Mouse (Mus musculus) mouse embryonic stem cell (cell line): Measurements from ENCODE around the gene Cpne7.

Experiments used
- in situ Hi-C, 2 experiments: fragments of 300-500 bp; cut with MboI; formaldehyde crosslinking; loops; 1 replicate in 1 of 2; 3 replicates in 1 of 2; pipeline ENCODE4 v1.14.3; 2019 to 2020; ENCODE audit warnings: low sequenced_read_pairs in 2 of 2, low pct_unique_long_range_greater_than_20kb in 1 of 2, mixed read lengths in 1 of 2; ENCODE audit not compliant: unreplicated experiment in 1 of 2

The Cpne7 gene

DNA sequence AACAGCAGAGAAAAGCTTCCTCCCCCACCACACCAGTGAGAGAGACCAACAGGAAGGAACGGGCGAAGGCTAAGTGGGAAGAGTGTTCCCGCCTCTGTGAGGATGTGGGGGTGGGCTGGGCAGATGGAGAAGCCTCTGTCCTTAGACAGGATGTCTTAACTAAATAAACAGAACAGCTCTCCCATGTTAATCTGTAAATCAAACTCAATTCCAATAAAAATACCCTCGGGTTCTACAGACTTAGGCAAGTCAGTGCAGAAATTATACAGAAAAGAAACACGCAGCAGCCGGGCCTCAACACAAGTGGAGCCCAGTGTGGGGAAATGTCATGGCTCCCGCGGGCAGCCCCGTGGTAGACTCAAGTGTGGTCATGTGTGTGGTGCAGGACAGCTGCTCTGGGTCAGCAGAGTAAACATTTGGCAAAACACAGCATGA is 33.6 kb downstream of the Cpne7 start:
- in situ Hi-C loops, result no loop called here

DNA sequence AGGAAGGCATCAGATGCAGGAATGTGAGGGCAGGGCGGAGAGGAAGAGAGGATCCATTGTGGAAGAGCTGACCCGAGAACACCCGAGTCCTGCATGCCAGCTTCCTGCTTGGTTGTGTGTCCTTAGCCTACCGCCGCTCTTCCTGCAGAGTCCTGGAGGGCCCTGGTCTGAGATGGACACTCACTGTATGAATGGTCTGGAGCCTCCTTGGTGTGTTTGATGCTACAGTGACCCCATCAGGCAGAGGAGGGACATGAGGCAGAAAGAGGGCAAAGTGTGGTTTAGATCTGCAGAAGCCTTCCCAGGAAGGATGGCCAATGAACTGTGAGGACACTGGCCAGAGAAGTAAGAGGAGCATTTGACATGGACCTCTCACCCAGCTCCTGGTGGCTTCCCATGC is 38.0 kb downstream of the Cpne7 start:
- in situ Hi-C loops, result no loop called here

DNA sequence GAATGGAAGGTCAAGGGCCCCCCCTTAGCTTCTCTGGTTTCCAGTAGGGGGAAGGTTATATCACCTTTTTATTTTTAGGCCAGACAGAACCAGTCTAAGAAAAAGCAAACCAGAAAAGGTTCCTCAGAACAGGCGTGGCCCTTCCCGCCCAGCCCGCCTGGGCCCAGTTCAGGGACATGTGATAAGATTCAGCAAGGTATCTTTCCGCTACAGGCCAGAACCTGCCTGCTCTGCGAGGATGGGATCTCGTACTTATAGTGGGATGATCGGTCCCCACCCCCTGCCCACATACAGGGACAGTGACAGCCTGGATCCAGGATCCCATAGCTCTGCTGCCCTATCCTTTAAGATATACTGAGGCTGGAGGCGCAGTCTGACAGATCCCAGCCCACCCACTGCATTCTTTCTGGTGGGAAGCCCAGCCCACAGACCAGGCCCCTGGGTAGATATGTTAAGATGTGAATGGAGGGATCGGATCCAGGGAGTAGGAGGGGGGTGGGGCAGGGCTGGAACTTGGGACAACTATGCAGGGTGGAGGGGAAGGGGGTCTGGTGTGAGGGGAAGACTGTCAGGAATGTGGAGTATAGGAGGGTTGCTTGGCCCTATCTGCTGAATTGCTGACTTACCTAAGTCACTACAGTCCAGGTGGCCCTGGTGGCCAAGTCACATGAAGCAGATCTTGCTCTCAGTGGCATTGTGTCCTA is 39.0 kb downstream of the Cpne7 start:
- in situ Hi-C loops, result no loop called here

DNA sequence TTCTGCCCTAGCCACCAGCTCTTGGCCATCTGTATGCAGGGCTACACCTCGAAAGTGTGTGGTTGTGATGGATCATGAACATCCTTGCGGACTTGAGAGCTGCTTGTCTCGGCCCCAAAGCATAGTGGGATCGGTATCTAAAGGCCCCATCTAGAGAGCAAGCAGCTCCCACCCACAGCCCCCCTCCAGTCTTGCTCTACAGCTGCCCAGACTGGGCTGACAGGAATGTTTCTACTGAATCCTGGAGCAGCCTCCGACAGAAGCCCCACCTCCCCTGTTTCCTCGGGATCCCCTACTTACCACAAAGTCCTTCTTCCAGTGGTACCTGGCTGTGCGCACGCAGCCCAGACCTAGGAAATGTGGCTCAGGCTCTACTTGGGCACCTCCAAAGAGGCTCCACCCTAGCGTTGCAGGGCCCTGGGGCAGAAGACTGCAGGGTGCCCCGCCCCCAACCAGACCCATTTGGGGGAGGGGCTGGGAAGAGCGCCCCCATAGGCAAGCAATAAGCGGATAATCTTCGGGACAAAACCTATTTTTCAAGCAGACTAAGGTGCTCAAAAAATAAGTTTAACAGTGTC is 40.8 kb downstream of the Cpne7 start, which contains the start of gene Sult5a1:
Gene Sult5a1, minus strand, starts transcription at position 428 of the 578 bp plus-strand sequence.
- in situ Hi-C loops, result no loop called here

DNA sequence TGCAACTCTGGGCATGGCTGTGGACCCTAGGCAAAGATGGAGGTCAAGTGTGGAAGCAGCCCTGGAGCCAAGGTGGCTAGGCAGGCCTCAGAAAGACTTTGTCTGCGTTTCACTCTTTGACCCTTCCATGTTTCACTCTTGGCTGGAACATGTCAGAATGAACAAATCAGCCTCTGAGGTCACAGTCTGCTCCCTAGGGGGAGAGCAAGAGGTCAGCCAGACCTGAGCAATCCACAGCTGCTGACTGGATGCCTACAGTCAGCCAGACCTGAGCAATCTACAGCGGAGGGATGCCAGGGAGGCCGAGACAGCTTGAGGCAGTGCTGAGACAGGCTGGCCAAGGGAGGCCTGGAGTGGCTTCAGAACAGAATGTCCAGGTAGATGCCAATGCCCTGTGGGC is 64.2 kb downstream of the Cpne7 start:
- in situ Hi-C loops, result no loop called here
